ENCODE assay signal across 9 mouse cellular contexts in genomic region chr4:127251963-127252585, GRCm38 (mm10). TPM values are rescaled to one million over a fixed set of nuclear protein-coding genes. Genes with fewer than 3 reads are reported as not detected.
DNase-seq lines count a peak whose midpoint lies in the region; ATAC-seq lines count a peak whose summit lies in the region.
"Had no signal": no experiment of that assay in that cellular context is flagged by ENCODE, and none has a peak within 500 bp of the region (broad histone marks: within the 10 kb centered on the region; RNA-seq: fewer than 3 reads in every experiment).

No protein-coding gene starts in this region.

- no peak overlapping the region for H3K27ac ChIP-seq in midbrain, embryonic 13.5 days
- H3K27ac ChIP-seq in midbrain, embryonic 15.5 days, result no peak overlapping the region
- peak overlapping the region; percentile 41; the same call in 1 of the 2 replicates for H3K27ac ChIP-seq in brown adipose tissue, adult 24 weeks (replicated peaks; ENCODE audit: low read depth, low read length)

- ATAC-seq in midbrain, embryonic 13.5 days, result no peak
- ATAC-seq in midbrain, embryonic 15.5 days (replicated peaks), result no peak
- no peak for ATAC-seq in inflammation-experienced regulatory T-cells, adult 6 months
- ATAC-seq: Patski had no signal

- no peaks in the 10 kb centered on the region for H3K9me3 ChIP-seq in midbrain, embryonic 13.5 days
- no peaks in the 10 kb centered on the region for H3K9me3 ChIP-seq in midbrain, embryonic 15.5 days

- peaks cover 7% of the 10 kb centered on the region; the same call in 1 of the 2 replicates for H3K4me1 ChIP-seq in midbrain, embryonic 13.5 days (replicated peaks)
- H3K4me1 ChIP-seq in midbrain, embryonic 15.5 days, result no peaks in the 10 kb centered on the region
- no peaks in the 10 kb centered on the region for H3K4me1 ChIP-seq in brown adipose tissue, adult 24 weeks (ENCODE audit: control insufficient read depth, insufficient read depth, insufficient read length, low read length)

- H3K27me3 ChIP-seq in midbrain, embryonic 13.5 days, result no peaks in the 10 kb centered on the region
- no peaks in the 10 kb centered on the region for H3K27me3 ChIP-seq in midbrain, embryonic 15.5 days (replicated peaks)
- H3K27me3 ChIP-seq: Patski had no signal

- no peak overlapping the region for H3K4me2 ChIP-seq in midbrain, embryonic 13.5 days (replicated peaks)
- no peak overlapping the region for H3K4me2 ChIP-seq in midbrain, embryonic 15.5 days

- H3K9ac ChIP-seq in midbrain, embryonic 13.5 days (replicated peaks), result peak overlapping the region; percentile 24; the same call in 1 of the 2 replicates
- no peak overlapping the region for H3K9ac ChIP-seq in midbrain, embryonic 15.5 days

- no peak overlapping the region for H3K4me3 ChIP-seq in midbrain, embryonic 13.5 days (replicated peaks)
- H3K4me3 ChIP-seq in midbrain, embryonic 15.5 days, result no peak overlapping the region
- no peak overlapping the region for H3K4me3 ChIP-seq in brown adipose tissue, adult 24 weeks (ENCODE audit: insufficient read depth, low read depth, low read length)

- 62% methylated on average over 22 of the region's 22 CpGs for WGBS in midbrain, embryonic 13.5 days
- WGBS in midbrain, embryonic 15.5 days, result 54% methylated on average over 22 of the region's 22 CpGs

- peak; percentile 25 to 33 for DNase-seq in gastrocnemius, postnatal 4 days (ENCODE audit: low spot score in 2 of 2)
- peak; percentile 77 for DNase-seq in kidney, adult 9 months
- peak; percentile 89 for DNase-seq in lung, postnatal 10 days
- no peak for DNase-seq in retina, postnatal 1 day

- H3K36me3 ChIP-seq in midbrain, embryonic 13.5 days, result peaks cover 16% of the 10 kb centered on the region
- peaks cover 12% of the 10 kb centered on the region for H3K36me3 ChIP-seq in midbrain, embryonic 15.5 days (replicated peaks)

RNA-seq across cellular contexts. Expression of gene Smim12, which starts 8.5 kb away (rescaled TPM):
- polyA plus RNA-seq in midbrain, embryonic 13.5 days (2015; fragmentation: Nextera tagmentation; extraction: Ambion mirVana), result 45.1 and 48.0 TPM in 2 replicates
- 43.5 and 49.1 TPM in 2 replicates for polyA plus RNA-seq in midbrain, embryonic 15.5 days (2015; fragmentation: Nextera tagmentation; extraction: Ambion mirVana)
- 30.7 and 42.6 TPM in 2 replicates for polyA plus RNA-seq in brown adipose tissue, adult 24 weeks (2012; ENCODE audit: insufficient read depth, insufficient read length, missing spikeins)
- 10 to 100 TPM; 31.7 to 35.6 TPM for total RNA-seq in gastrocnemius, postnatal 4 days (2021)
- polyA plus RNA-seq in inflammation-experienced regulatory T-cells, adult 6 months (2017; shearing (Covaris generic)), result 10 to 100 TPM; 36.7 to 50.5 (median 49.6) TPM
